Mouse (Mus musculus) liver, postnatal 0 days (tissue): ENCODE measurements around the gene Dcbld2. TPM values are rescaled to one million over a fixed set of nuclear protein-coding genes. Genes with fewer than 3 reads are reported as not detected.

Experiments used
- ATAC-seq: fragments of 200-750 bp; cut with Nextera tagmentation; 2 replicates; pipeline ENCODE4 v1.8.0; 2017; ENCODE audit warnings: mild to moderate bottlenecking, moderate library complexity
- DNase-seq: peaks from one replicate; pipeline ENCODE4 v3.0.0-alpha.2; 2016
- H3K27ac ChIP-seq: fragments of 300-500 bp; sonication (generic); 2 replicates; pipeline ENCODE4 v1.5.1; 2014; ENCODE audit warnings: antibody characterized with exemption, moderate library complexity, mild to moderate bottlenecking, low read depth
- H3K27me3 ChIP-seq: fragments of 300-500 bp; sonication (generic); 2 replicates; pipeline ENCODE4 v1.6.1; 2014; ENCODE audit warnings: low read length, control low read depth, mixed read lengths; ENCODE audit not compliant: insufficient read depth
- H3K36me3 ChIP-seq: fragments of 300-500 bp; sonication (generic); replicated peaks from 2 replicates; pipeline ENCODE4 v1.6.1; 2014; ENCODE audit warnings: mild to moderate bottlenecking, control low read depth, low read length, moderate library complexity, mixed read lengths; ENCODE audit not compliant: insufficient read depth
- H3K4me1 ChIP-seq: fragments of 300-500 bp; sonication (generic); 2 replicates; pipeline ENCODE4 v1.6.1; 2014; ENCODE audit warnings: antibody characterized with exemption, mild to moderate bottlenecking, control low read depth; ENCODE audit not compliant: insufficient read depth
- H3K4me2 ChIP-seq: fragments of 300-500 bp; sonication (generic); 2 replicates; pipeline ENCODE4 v1.6.1; 2014; ENCODE audit warnings: low read depth, mild to moderate bottlenecking, low read length, moderate library complexity, mixed read lengths
- H3K4me3 ChIP-seq: fragments of 300-500 bp; sonication (generic); 2 replicates; pipeline ENCODE4 v1.5.1; 2014; ENCODE audit warnings: low read depth, low read length
- H3K9ac ChIP-seq: fragments of 300-500 bp; sonication (generic); replicated peaks from 2 replicates; pipeline ENCODE4 v1.6.1; 2014; ENCODE audit warnings: mild to moderate bottlenecking, moderate library complexity
- H3K9me3 ChIP-seq: fragments of 300-500 bp; sonication (generic); 2 replicates; pipeline ENCODE4 v1.6.1; 2016; ENCODE audit warnings: mild to moderate bottlenecking, control low read depth, low read length, mixed read lengths
- CTCF ChIP-seq: sonication (generic); IDR thresholded peaks from 2 replicates; pipeline ENCODE4 v1.5.1; 2016; ENCODE audit warnings: antibody characterized with exemption, low read depth
- EP300 ChIP-seq: IDR thresholded peaks from 2 replicates; pipeline ENCODE4 v1.6.1; 2016; ENCODE audit warnings: antibody characterized with exemption, low read depth, mild to moderate bottlenecking
- WGBS: fragments of 180-500 bp; shearing (Covaris S2); extraction: QIAGEN DNeasy Blood & Tissue Kit; methylation state at CpG from one replicate; pipeline ENCODE4 v1.1.7; 2014; ENCODE audit not compliant: insufficient replicate concordance; 5-methylcytosine and 5-hydroxymethylcytosine counted together
- polyA plus RNA-seq: library from polyadenylated mRNA; unstranded; fragments of >200 nt; fragmentation: Nextera tagmentation; extraction: Ambion mirVana; gene quantifications from 2 replicates; pipeline ENCODE4 v1.2.1, GENCODE M21; 2015

Dcbld2 gene
- polyA plus RNA-seq, 1 experiment from 2014 or later, result 0.31 TPM

GRCm38 (mm10) chr16:58446281-58447259 lies 38.3 kb downstream of the Dcbld2 start:
- no peaks in the 10 kb centered on the region for H3K36me3 ChIP-seq
- H3K9ac ChIP-seq, result no peak overlapping the region
- no peaks in the 10 kb centered on the region for H3K9me3 ChIP-seq
- no peak overlapping the region for H3K4me2 ChIP-seq
- H3K4me3 ChIP-seq, result no peak overlapping the region
- no peak overlapping the region for H3K27ac ChIP-seq
- TF ChIP-seq EP300 (no peak), CTCF (peak; percentile 41)
- no peak for DNase-seq
- WGBS, result 79% methylated on average over 4 of the region's 4 CpGs
- H3K4me1 ChIP-seq, result no peaks in the 10 kb centered on the region
- no peaks in the 10 kb centered on the region for H3K27me3 ChIP-seq
- no peak for ATAC-seq

DNA sequence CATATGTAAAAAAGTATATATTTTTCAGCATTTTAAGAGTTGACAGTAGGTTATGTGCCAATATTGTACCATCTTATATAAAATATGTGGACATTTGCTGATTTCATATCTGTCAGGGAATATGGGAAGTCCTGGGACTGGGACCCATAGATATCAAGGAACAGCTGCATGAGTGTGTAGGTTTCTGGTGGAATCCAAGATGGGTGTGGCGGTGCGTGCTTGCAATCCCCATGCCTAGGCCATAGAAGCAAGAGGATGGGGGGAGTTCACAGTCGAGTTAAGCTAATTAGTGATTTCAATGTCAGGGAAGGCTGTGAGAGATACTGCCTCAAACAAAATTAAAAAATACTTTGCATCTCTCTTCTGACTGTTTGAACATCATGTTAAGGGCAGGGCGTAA lies 40.8 kb downstream of the Dcbld2 start:
- Histone ChIP-seq H3K27me3 (no peaks in the 10 kb centered on the region), H3K4me3 (no peak overlapping the region), H3K36me3 (no peaks in the 10 kb centered on the region), H3K27ac (no peak overlapping the region), H3K9ac (no peak overlapping the region), H3K4me2 (no peak overlapping the region), H3K9me3 (no peaks in the 10 kb centered on the region), H3K4me1 (peaks cover 13% of the 10 kb centered on the region)
- 80% methylated on average over 4 of the region's 4 CpGs for WGBS
- DNase-seq, result no peak
- ATAC-seq, result 0 out of 2 replicates have a peak, but pooled peaks have one; percentile 31
- TF ChIP-seq EP300, result peak; percentile 40; the same call in 1 of the 2 replicates
- TF ChIP-seq CTCF, result no peak

DNA sequence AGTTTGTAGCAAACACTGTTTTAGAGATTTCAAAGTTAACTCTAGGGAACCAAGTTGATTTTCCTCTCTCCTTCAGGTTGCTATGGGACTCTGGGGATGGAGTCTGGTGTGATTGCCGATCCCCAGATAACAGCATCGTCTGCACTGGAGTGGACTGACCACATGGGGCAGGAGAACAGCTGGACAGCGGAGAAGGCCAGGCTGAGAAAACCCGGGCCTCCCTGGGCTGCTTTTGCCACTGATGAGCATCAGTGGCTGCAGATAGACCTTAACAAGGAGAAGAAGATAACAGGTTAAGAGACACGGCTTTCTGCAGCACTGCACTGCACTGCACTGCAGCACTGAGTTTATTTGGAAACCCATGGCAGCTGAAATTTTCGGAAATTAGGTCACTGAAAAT lies 42.4 kb downstream of the Dcbld2 start:
- Histone ChIP-seq H3K9me3 (no peaks in the 10 kb centered on the region), H3K36me3 (no peaks in the 10 kb centered on the region), H3K4me3 (no peak overlapping the region), H3K4me2 (no peak overlapping the region), H3K27ac (no peak overlapping the region), H3K4me1 (peaks cover 16% of the 10 kb centered on the region), H3K9ac (no peak overlapping the region), H3K27me3 (no peaks in the 10 kb centered on the region)
- TF ChIP-seq CTCF, result no peak
- TF ChIP-seq EP300, result no peak
- 71% methylated on average over 6 of the region's 6 CpGs for WGBS
- DNase-seq (no peak), ATAC-seq (no peak)

GRCm38 (mm10) chr16:58451647-58452046 lies 43.4 kb downstream of the Dcbld2 start:
- 88% methylated on average over 5 of the region's 5 CpGs for WGBS
- DNase-seq (no peak), ATAC-seq (no peak)
- TF ChIP-seq CTCF (no peak), EP300 (no peak)
- H3K4me3 ChIP-seq, result no peak overlapping the region
- H3K36me3 ChIP-seq, result no peaks in the 10 kb centered on the region
- no peak overlapping the region for H3K9ac ChIP-seq
- no peaks in the 10 kb centered on the region for H3K27me3 ChIP-seq
- no peak overlapping the region for H3K27ac ChIP-seq
- peaks cover 16% of the 10 kb centered on the region for H3K4me1 ChIP-seq
- no peak overlapping the region for H3K4me2 ChIP-seq
- H3K9me3 ChIP-seq, result no peaks in the 10 kb centered on the region

GRCm38 (mm10) chr16:58453138-58453537 lies 44.9 kb downstream of the Dcbld2 start:
- 0 out of 2 replicates have a peak overlapping the region, but pooled peaks have one; percentile 16 for H3K9ac ChIP-seq
- WGBS, result 67% methylated on average over 3 of the region's 3 CpGs
- no peak overlapping the region for H3K4me2 ChIP-seq
- peak overlapping the region; percentile 78 for H3K27ac ChIP-seq
- H3K36me3 ChIP-seq, result no peaks in the 10 kb centered on the region
- TF ChIP-seq EP300 (no peak), CTCF (no peak)
- no peaks in the 10 kb centered on the region for H3K27me3 ChIP-seq
- DNase-seq (no peak), ATAC-seq (peak; percentile 26; the same call in 1 of the 2 replicates)
- H3K4me1 ChIP-seq, result peaks cover 22% of the 10 kb centered on the region
- no peak overlapping the region for H3K4me3 ChIP-seq
- no peaks in the 10 kb centered on the region for H3K9me3 ChIP-seq

- Histone ChIP-seq H3K27ac (peak overlapping the region; percentile 78), H3K4me2 (no peak overlapping the region)
- no peak for ATAC-seq
Measured at GRCm38 (mm10) chr16:58453820-58454219, 45.6 kb downstream of the Dcbld2 start.

More at GRCm38 (mm10) chr16:58453820-58454219, 45.6 kb downstream of the Dcbld2 start:
- no peaks in the 10 kb centered on the region for H3K36me3 ChIP-seq
- DNase-seq, result no peak
- H3K9ac ChIP-seq, result no peak overlapping the region
- no peak overlapping the region for H3K4me3 ChIP-seq
- no peaks in the 10 kb centered on the region for H3K27me3 ChIP-seq
- TF ChIP-seq CTCF (no peak), EP300 (peak; percentile 59)
- no peaks in the 10 kb centered on the region for H3K9me3 ChIP-seq
- H3K4me1 ChIP-seq, result peaks cover 22% of the 10 kb centered on the region
